Mouse (Mus musculus): ENCODE results near the gene Greb1.

DNA sequence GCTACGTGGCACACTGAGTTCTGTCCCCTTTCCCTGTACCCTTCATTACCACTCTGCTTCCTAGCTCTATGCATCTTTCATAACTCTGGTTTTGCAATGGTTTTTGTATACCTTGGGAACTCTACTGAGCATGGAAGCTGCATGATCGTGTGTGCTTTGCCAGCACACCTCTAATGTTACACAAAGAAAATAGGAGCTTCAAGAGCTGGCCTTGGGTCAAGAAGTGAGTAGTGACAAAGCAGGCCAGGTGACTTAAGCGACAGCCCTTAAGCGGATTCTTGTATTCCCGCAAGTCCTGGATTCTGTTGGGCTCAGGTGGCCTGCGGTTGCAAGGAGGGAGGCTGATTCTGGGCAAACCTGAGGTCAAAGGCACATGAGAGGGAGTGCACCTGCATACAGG lies 152.4 kb downstream of the Greb1 start:
- TF ChIP-seq CTCF (IDR thresholded peaks at IDR 0.05; ENCODE audit: extremely low read depth, insufficient read depth, low read length): no peak
- TF ChIP-seq POLR2A (IDR thresholded peaks at IDR 0.05; ENCODE audit: extremely low read depth, insufficient read depth, low read length): no peak

Measured in cortical plate, adult 2 months (tissue).